Mouse (Mus musculus): ENCODE results near the gene Plekhg1.

- TF ChIP-seq CTCF (conservative IDR thresholded peaks at IDR 0.05; ENCODE audit: insufficient read depth, insufficient read length, low read depth, low read length) (no peak), POLR2A (IDR thresholded peaks at IDR 0.05; ENCODE audit: low read depth, low read length) (no peak)
These were observed 3.7 kb downstream of the Plekhg1 start for GRCm38 (mm10) chr10:3743826-3744225.

Data from kidney, adult 2 months (tissue).